Mouse (Mus musculus) liver, embryonic 14.5 days (tissue): ENCODE data around the gene Kcnq2. TPM values are rescaled to one million over a fixed set of nuclear protein-coding genes. Genes with fewer than 3 reads are reported as not detected.

Source experiments
- ATAC-seq: fragments of 200-750 bp; cut with Nextera tagmentation; 2 replicates; pipeline ENCODE4 v1.8.0; 2017; ENCODE audit warnings: moderate number of reproducible peaks, mild to moderate bottlenecking, moderate library complexity; ENCODE audit not compliant: insufficient read depth
- DNase-seq, 3 experiments: peaks; one replicate each; pipeline ENCODE4 v3.0.0-alpha.2; 2012 to 2013; ENCODE audit warnings: low read depth in 3 of 3, low spot score in 3 of 3
- H3K27ac ChIP-seq: fragments of 300-500 bp; sonication (generic); 2 replicates; pipeline ENCODE4 v1.5.1; 2014; ENCODE audit warnings: moderate library complexity, mild to moderate bottlenecking, control low read depth, inconsistent platforms
- H3K27me3 ChIP-seq: fragments of 300-500 bp; sonication (generic); 2 replicates; pipeline ENCODE4 v1.6.1; 2014; ENCODE audit warnings: mild to moderate bottlenecking, low read length, moderate library complexity; ENCODE audit not compliant: control insufficient read depth, insufficient read depth
- H3K36me3 ChIP-seq: fragments of 300-500 bp; sonication (generic); replicated peaks from 2 replicates; pipeline ENCODE4 v1.6.1; 2014; ENCODE audit warnings: low read depth; ENCODE audit not compliant: control insufficient read depth, insufficient read depth
- H3K4me1 ChIP-seq, 2 experiments: fragments of 200-500 bp in 1 of 2; fragments of 300-500 bp in 1 of 2; sonication (generic) in 1 of 2; replicated peaks; 2 replicates each; pipeline ENCODE4 v1.6.1; 2012 to 2014; ENCODE audit warnings: antibody characterized with exemption in 1 of 2, inconsistent platforms in 1 of 2, low read length in 1 of 2; ENCODE audit not compliant: control insufficient read depth in 2 of 2, insufficient read depth in 2 of 2
- H3K4me2 ChIP-seq: fragments of 300-500 bp; sonication (generic); 2 replicates; pipeline ENCODE4 v1.6.1; 2014; ENCODE audit warnings: low read depth, mild to moderate bottlenecking, control low read depth, moderate library complexity
- H3K4me3 ChIP-seq, 2 experiments: fragments of 200-500 bp in 1 of 2; fragments of 300-500 bp in 1 of 2; sonication (generic) in 1 of 2; 2 replicates each; pipeline ENCODE4 v1.5.1; 2012 to 2014; ENCODE audit warnings: low read depth in 2 of 2, low read length in 2 of 2, mild to moderate bottlenecking in 2 of 2, control low read depth in 1 of 2, inconsistent platforms in 1 of 2, moderate library complexity in 1 of 2; ENCODE audit not compliant: insufficient read depth in 1 of 2
- H3K9ac ChIP-seq: fragments of 300-500 bp; sonication (generic); replicated peaks from 2 replicates; pipeline ENCODE4 v1.6.1; 2014; ENCODE audit warnings: mild to moderate bottlenecking, control low read depth, moderate library complexity
- H3K9me3 ChIP-seq: fragments of 300-500 bp; sonication (generic); 2 replicates; pipeline ENCODE4 v1.6.1; 2016; ENCODE audit warnings: low read length, mixed read lengths; ENCODE audit not compliant: control insufficient read depth
- CTCF ChIP-seq: IDR thresholded peaks from 2 replicates; pipeline ENCODE4 v1.5.1; 2016; ENCODE audit warnings: antibody characterized with exemption, low read depth, control low read depth
- EP300 ChIP-seq: IDR thresholded peaks from 2 replicates; pipeline ENCODE4 v1.6.1; 2016; ENCODE audit warnings: antibody characterized with exemption, low read depth
- WGBS: fragments of 180-500 bp; shearing (Covaris S2); extraction: QIAGEN DNeasy Blood & Tissue Kit; methylation state at CpG from one replicate; pipeline ENCODE4 v1.1.7; 2014; ENCODE audit not compliant: insufficient replicate concordance; 5-methylcytosine and 5-hydroxymethylcytosine counted together
- polyA plus RNA-seq, 2 experiments: library from polyadenylated mRNA; depleted of rRNA in 1 of 2; stranded (reverse) in 1 of 2; unstranded in 1 of 2; fragments of >200 nt; fragmentation: Nextera tagmentation in 1 of 2; extraction: Ambion mirVana in 1 of 2; gene quantifications; 2 replicates each; pipeline versions ENCODE4 v1.2.1 to v1.2.3; 2012 to 2014

Gene Kcnq2
- polyA plus RNA-seq, 2 experiments, result 0.06 TPM

DNA sequence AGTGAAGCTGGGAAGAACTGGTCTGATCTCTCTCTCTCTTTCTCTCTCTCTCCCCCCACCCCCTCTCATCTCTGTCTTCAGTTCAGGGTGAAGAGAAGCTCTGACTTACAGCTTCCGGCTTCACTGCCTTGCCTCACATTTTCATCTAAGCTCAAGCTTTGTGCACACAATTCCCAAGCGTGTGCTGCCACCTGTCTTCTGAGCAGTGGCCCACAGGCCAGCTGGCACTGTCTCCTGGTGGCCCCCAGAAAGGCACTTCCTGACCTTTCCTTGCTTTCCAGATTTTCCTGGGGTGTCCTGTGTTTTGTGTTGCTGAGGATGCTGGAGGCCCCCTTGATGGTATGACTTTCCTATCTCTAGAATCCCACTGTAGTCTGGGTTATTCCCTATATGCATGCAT is 31.0 kb downstream of the Kcnq2 start:
- no peaks in the 10 kb centered on the region for H3K9me3 ChIP-seq
- TF ChIP-seq EP300, result no peak
- peak; percentile 50 for TF ChIP-seq CTCF
- no peak overlapping the region for H3K9ac ChIP-seq
- H3K4me2 ChIP-seq, result no peak overlapping the region
- no peak overlapping the region for H3K4me3 ChIP-seq
- ATAC-seq (no peak), DNase-seq (no peak)
- 55% methylated on average over 2 of the region's 2 CpGs for WGBS
- H3K4me1 ChIP-seq, result no peaks in the 10 kb centered on the region
- H3K36me3 ChIP-seq, result no peaks in the 10 kb centered on the region
- H3K27ac ChIP-seq, result no peak overlapping the region
- no peaks in the 10 kb centered on the region for H3K27me3 ChIP-seq

DNA sequence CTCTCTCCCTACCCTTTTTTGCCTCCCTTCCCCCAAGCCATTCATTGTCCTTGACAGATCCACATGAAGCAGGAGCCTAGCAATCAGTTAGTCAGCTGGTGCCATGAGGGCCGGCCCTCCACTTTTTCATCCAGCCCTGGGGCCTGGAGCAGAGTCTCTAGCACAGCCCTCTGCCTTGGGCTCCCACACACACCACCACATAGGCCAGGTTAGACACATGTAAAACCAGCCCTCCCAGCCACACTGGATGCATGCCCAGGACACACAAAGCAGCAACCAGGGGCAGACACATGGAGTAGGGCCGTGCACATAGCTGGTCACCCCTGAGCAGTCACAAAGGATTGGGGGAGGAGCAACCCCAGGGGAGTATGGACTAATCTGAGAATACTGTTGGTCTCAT is 32.9 kb downstream of the Kcnq2 start:
- no peaks in the 10 kb centered on the region for H3K36me3 ChIP-seq
- H3K4me2 ChIP-seq, result no peak overlapping the region
- TF ChIP-seq EP300 (no peak), CTCF (no peak)
- H3K27me3 ChIP-seq, result no peaks in the 10 kb centered on the region
- WGBS, result 42% methylated on average over 2 of the region's 2 CpGs
- H3K4me3 ChIP-seq, result no peak overlapping the region
- DNase-seq (no peak), ATAC-seq (no peak)
- H3K9ac ChIP-seq, result no peak overlapping the region
- no peak overlapping the region for H3K27ac ChIP-seq
- no peaks in the 10 kb centered on the region for H3K4me1 ChIP-seq
- no peaks in the 10 kb centered on the region for H3K9me3 ChIP-seq

DNA sequence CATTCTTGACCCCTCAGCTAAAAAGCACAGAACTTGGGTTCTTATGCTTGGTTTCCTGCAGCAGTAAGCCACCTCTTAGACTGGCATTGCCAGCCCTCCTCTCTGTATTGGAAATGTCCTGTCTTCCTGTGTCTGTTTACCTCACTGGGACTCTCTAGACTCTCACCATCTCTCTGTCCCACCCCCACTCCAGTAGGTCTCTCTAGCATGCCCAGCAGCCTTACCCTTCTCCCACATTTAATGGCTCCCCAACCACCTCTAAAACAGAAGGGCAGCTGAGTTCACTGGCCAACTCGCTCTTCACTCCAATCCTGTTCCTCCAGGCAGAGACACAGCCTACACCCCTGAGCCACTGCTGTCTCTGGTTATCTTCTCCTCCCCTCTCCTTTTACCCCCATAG is 33.5 kb downstream of the Kcnq2 start:
- no peak for ATAC-seq
- 52% methylated on average over 1 of the region's 1 CpGs for WGBS
- TF ChIP-seq CTCF (no peak), EP300 (no peak)
- no peak overlapping the region for H3K4me3 ChIP-seq
- H3K9ac ChIP-seq, result no peak overlapping the region
- H3K4me1 ChIP-seq, result no peaks in the 10 kb centered on the region
- H3K9me3 ChIP-seq, result no peaks in the 10 kb centered on the region
- no peak overlapping the region for H3K27ac ChIP-seq
- no peaks in the 10 kb centered on the region for H3K36me3 ChIP-seq
- no peak overlapping the region for H3K4me2 ChIP-seq
- DNase-seq, result no peak
- no peaks in the 10 kb centered on the region for H3K27me3 ChIP-seq

DNA sequence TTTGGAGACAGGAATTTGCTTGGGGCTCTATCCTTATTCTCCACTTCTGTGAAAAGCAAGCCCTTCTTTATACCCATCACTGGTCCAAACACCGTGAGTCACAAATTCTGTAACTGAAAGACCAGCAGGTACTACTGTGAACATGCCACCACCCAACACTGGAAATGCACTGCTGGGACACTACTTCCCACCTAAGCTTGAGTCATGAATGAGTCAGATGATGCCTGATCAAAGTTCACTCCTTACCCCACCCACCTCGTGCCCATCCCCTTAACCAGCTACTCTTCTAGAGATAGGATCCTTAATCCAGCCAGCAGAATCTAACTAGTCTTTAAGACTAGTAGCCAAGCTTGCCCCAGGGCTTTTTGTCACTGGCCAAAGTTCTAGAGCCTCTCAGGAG is 35.0 kb downstream of the Kcnq2 start:
- H3K36me3 ChIP-seq, result no peaks in the 10 kb centered on the region
- no peaks in the 10 kb centered on the region for H3K27me3 ChIP-seq
- no peak overlapping the region for H3K9ac ChIP-seq
- ATAC-seq, result no peak
- H3K4me1 ChIP-seq, result no peaks in the 10 kb centered on the region
- no peaks in the 10 kb centered on the region for H3K9me3 ChIP-seq
- no peak overlapping the region for H3K4me3 ChIP-seq
- H3K4me2 ChIP-seq, result no peak overlapping the region
- DNase-seq, result no peak
- TF ChIP-seq CTCF, result no peak
- no peak for TF ChIP-seq EP300
- 59% methylated on average over 2 of the region's 2 CpGs for WGBS
- H3K27ac ChIP-seq, result no peak overlapping the region

DNA sequence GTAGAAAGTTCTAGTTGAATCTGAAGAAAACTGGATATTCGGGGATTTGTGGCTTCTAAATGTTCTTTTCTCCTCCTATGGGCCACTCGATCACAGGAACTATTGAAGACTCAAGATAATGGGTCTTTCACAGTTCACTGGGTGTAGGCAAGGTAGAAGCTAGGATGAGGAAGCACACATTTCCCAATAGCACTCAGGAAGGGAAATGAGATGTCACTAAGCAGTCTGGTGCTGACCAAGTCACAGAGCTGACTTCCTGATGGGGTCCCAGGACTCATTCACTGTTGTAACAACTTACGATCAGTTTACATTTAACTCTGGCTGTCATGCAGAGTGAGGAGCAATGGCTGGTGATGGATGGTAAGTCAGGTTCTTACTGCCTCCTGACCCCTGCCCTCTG is 45.0 kb downstream of the Kcnq2 start:
- TF ChIP-seq EP300 (no peak), CTCF (no peak)
- ATAC-seq (no peak), DNase-seq (no peak)
- Histone ChIP-seq H3K27me3 (no peaks in the 10 kb centered on the region; the same call in 1 of the 2 replicates), H3K4me3 (no peak overlapping the region), H3K36me3 (no peaks in the 10 kb centered on the region), H3K9me3 (no peaks in the 10 kb centered on the region), H3K27ac (no peak overlapping the region), H3K4me2 (no peak overlapping the region), H3K4me1 (no peaks in the 10 kb centered on the region), H3K9ac (no peak overlapping the region)
- 29% methylated on average over 3 of the region's 3 CpGs for WGBS

DNA sequence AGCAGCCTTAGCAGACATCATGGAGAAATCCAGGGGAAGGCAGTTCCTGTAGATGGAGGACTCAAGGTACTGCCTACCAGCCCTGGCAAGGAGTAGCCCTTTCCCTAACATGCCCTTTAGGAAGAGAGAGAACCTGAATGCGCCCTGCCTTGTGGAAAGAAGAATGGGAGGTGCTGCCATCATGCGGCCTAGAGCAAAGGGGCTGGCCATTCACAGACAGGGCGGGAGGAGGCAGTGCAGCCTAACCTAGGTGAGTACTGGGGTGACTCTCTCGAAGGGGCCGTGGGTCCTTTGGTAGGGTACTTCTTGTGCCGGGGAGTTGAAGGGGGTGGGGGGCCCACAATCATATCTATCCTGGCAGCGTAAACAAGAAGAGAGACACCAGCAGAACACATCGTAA is 50.1 kb downstream of the Kcnq2 start:
- DNase-seq (no peak), ATAC-seq (no peak)
- H3K4me1 ChIP-seq, result peaks cover 8 to 13% of the 10 kb centered on the region in 2 experiments
- no peak overlapping the region for H3K9ac ChIP-seq
- H3K4me3 ChIP-seq, result no peak overlapping the region
- H3K27ac ChIP-seq, result no peak overlapping the region
- no peaks in the 10 kb centered on the region for H3K36me3 ChIP-seq
- H3K4me2 ChIP-seq, result no peak overlapping the region
- 46% methylated on average over 8 of the region's 8 CpGs for WGBS
- H3K27me3 ChIP-seq, result no peaks in the 10 kb centered on the region
- H3K9me3 ChIP-seq, result no peaks in the 10 kb centered on the region
- TF ChIP-seq EP300 (no peak), CTCF (peak; percentile 61)
